Mouse (Mus musculus) liver, embryonic 14.5 days (tissue): ENCODE measurements around the gene Jun. TPM values are rescaled to one million over a fixed set of nuclear protein-coding genes. Genes with fewer than 3 reads are reported as not detected.

Experiments
- ATAC-seq: fragments of 200-750 bp; cut with Nextera tagmentation; 2 replicates; pipeline ENCODE4 v1.8.0; 2017; ENCODE audit warnings: moderate number of reproducible peaks, mild to moderate bottlenecking, moderate library complexity; ENCODE audit not compliant: insufficient read depth
- DNase-seq, 3 experiments: peaks; one replicate each; pipeline ENCODE4 v3.0.0-alpha.2; 2012 to 2013; ENCODE audit warnings: low read depth in 3 of 3, low spot score in 3 of 3
- H3K27ac ChIP-seq: fragments of 300-500 bp; sonication (generic); 2 replicates; pipeline ENCODE4 v1.5.1; 2014; ENCODE audit warnings: moderate library complexity, mild to moderate bottlenecking, control low read depth, inconsistent platforms
- H3K27me3 ChIP-seq: fragments of 300-500 bp; sonication (generic); 2 replicates; pipeline ENCODE4 v1.6.1; 2014; ENCODE audit warnings: mild to moderate bottlenecking, low read length, moderate library complexity; ENCODE audit not compliant: control insufficient read depth, insufficient read depth
- H3K36me3 ChIP-seq: fragments of 300-500 bp; sonication (generic); replicated peaks from 2 replicates; pipeline ENCODE4 v1.6.1; 2014; ENCODE audit warnings: low read depth; ENCODE audit not compliant: control insufficient read depth, insufficient read depth
- H3K4me1 ChIP-seq, 2 experiments: fragments of 200-500 bp in 1 of 2; fragments of 300-500 bp in 1 of 2; sonication (generic) in 1 of 2; replicated peaks; 2 replicates each; pipeline ENCODE4 v1.6.1; 2012 to 2014; ENCODE audit warnings: antibody characterized with exemption in 1 of 2, inconsistent platforms in 1 of 2, low read length in 1 of 2; ENCODE audit not compliant: control insufficient read depth in 2 of 2, insufficient read depth in 2 of 2
- H3K4me2 ChIP-seq: fragments of 300-500 bp; sonication (generic); 2 replicates; pipeline ENCODE4 v1.6.1; 2014; ENCODE audit warnings: low read depth, mild to moderate bottlenecking, control low read depth, moderate library complexity
- H3K4me3 ChIP-seq, 2 experiments: fragments of 200-500 bp in 1 of 2; fragments of 300-500 bp in 1 of 2; sonication (generic) in 1 of 2; 2 replicates each; pipeline ENCODE4 v1.5.1; 2012 to 2014; ENCODE audit warnings: low read depth in 2 of 2, low read length in 2 of 2, mild to moderate bottlenecking in 2 of 2, control low read depth in 1 of 2, inconsistent platforms in 1 of 2, moderate library complexity in 1 of 2; ENCODE audit not compliant: insufficient read depth in 1 of 2
- H3K9ac ChIP-seq: fragments of 300-500 bp; sonication (generic); replicated peaks from 2 replicates; pipeline ENCODE4 v1.6.1; 2014; ENCODE audit warnings: mild to moderate bottlenecking, control low read depth, moderate library complexity
- H3K9me3 ChIP-seq: fragments of 300-500 bp; sonication (generic); 2 replicates; pipeline ENCODE4 v1.6.1; 2016; ENCODE audit warnings: low read length, mixed read lengths; ENCODE audit not compliant: control insufficient read depth
- CTCF ChIP-seq: IDR thresholded peaks from 2 replicates; pipeline ENCODE4 v1.5.1; 2016; ENCODE audit warnings: antibody characterized with exemption, low read depth, control low read depth
- EP300 ChIP-seq: IDR thresholded peaks from 2 replicates; pipeline ENCODE4 v1.6.1; 2016; ENCODE audit warnings: antibody characterized with exemption, low read depth
- WGBS: fragments of 180-500 bp; shearing (Covaris S2); extraction: QIAGEN DNeasy Blood & Tissue Kit; methylation state at CpG from one replicate; pipeline ENCODE4 v1.1.7; 2014; ENCODE audit not compliant: insufficient replicate concordance; 5-methylcytosine and 5-hydroxymethylcytosine counted together
- polyA plus RNA-seq, 2 experiments: library from polyadenylated mRNA; depleted of rRNA in 1 of 2; stranded (reverse) in 1 of 2; unstranded in 1 of 2; fragments of >200 nt; fragmentation: Nextera tagmentation in 1 of 2; extraction: Ambion mirVana in 1 of 2; gene quantifications; 2 replicates each; pipeline versions ENCODE4 v1.2.1 to v1.2.3; 2012 to 2014

Jun gene
- polyA plus RNA-seq, 2 experiments, result 1.1 to 2.0 TPM

DNA sequence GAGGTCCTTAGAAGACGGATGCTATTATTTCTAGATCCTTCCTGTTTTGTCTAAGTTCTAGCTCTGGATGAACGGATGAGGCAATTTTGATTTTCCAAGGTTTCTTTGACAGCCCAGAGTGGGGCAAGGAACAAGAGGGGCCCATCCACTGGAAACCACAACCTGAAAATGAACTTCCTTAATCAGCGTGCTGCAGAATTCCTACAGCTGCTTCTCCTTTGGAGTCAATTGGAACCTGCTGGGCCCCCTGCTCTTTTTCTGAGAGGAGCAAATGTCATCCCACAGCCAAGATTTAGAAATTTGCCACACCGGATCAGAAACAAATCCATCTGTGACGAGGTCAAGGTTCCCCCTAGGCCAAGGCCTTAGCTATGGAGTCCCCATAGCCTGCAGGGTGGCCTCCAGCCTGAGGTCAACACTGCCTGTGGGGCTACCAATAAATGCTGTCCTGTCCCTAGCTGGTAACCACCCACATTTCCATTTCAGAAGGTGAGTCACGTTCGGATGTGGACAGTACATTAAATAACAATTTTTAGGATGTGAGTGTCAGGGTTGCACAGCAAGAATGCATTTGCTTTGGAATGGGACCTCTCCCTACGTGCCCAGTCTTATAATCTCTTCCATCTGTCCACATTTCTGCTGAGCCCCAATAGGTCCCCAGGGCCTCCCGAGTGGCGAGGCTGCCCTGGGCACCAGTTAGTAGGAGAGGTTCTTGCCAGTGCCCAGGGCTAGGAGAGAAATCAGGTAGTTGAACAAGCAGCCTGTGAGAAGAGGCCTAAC, 46.1 kb upstream of the Jun start:
- WGBS, result 48% methylated on average over 10 of the region's 10 CpGs
- no peaks in the 10 kb centered on the region for H3K36me3 ChIP-seq
- ATAC-seq (no peak), DNase-seq (no peak)
- no peak overlapping the region for H3K4me3 ChIP-seq
- H3K9ac ChIP-seq, result no peak overlapping the region
- H3K27ac ChIP-seq, result no peak overlapping the region
- no peak for TF ChIP-seq EP300
- no peak for TF ChIP-seq CTCF
- no peak overlapping the region for H3K4me2 ChIP-seq
- H3K27me3 ChIP-seq, result no peaks in the 10 kb centered on the region
- H3K9me3 ChIP-seq, result no peaks in the 10 kb centered on the region
- no peaks in the 10 kb centered on the region; a peak in 1 of 4 replicates for H3K4me1 ChIP-seq

DNA sequence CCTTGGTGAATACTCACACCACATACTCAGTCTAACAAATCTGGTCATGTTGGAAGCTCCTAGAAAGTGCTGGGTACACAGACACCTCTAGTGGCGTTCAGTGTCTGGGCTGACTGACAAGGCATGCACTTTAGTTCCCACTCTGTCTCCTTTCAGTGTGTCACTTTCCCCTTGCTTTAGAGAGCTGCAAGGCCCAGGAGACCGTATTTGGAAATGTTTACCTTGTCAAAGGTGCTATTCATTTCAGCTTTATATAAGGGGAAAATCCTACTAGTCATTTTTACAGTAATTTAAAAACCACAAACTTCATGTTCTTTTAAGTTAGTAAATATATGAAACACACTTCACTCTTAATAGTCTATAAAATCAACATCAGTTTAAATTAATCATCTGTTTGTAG, 44.7 kb upstream of the Jun start:
- WGBS, result 50% methylated on average over 2 of the region's 2 CpGs
- H3K27me3 ChIP-seq, result no peaks in the 10 kb centered on the region
- no peak overlapping the region for H3K4me3 ChIP-seq
- no peaks in the 10 kb centered on the region for H3K9me3 ChIP-seq
- TF ChIP-seq CTCF, result no peak
- no peak for TF ChIP-seq EP300
- H3K36me3 ChIP-seq, result no peaks in the 10 kb centered on the region
- H3K27ac ChIP-seq, result no peak overlapping the region
- H3K4me1 ChIP-seq, result no peaks in the 10 kb centered on the region; a peak in 1 of 4 replicates
- no peak overlapping the region for H3K9ac ChIP-seq
- ATAC-seq (no peak), DNase-seq (no peak)
- H3K4me2 ChIP-seq, result no peak overlapping the region

DNA sequence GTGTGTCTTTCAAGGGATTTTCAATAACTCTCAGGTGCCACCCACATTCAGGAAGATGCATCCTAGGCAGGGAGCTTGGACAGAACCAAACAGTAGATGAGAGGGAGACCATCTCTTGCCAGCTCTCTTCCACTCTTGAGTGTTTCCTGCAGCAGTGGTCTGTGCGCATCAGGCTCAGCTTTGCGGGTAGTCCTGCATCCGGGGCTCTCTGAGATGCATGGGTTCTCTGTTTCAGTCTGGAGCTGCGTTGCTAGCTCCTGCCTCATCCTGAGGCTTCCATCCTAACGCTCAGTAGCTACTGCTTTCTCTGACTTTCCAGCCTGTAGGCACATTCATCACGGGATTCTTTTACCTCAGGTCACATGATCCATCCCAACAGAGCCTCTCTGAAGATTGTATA, 43.9 kb upstream of the Jun start:
- Histone ChIP-seq H3K4me2 (no peak overlapping the region), H3K4me1 (no peaks in the 10 kb centered on the region; a peak in 1 of 4 replicates), H3K9ac (no peak overlapping the region), H3K4me3 (no peak overlapping the region), H3K9me3 (no peaks in the 10 kb centered on the region), H3K27ac (no peak overlapping the region), H3K36me3 (no peaks in the 10 kb centered on the region), H3K27me3 (no peaks in the 10 kb centered on the region)
- 67% methylated on average over 6 of the region's 6 CpGs for WGBS
- ATAC-seq (no peak), DNase-seq (no peak)
- TF ChIP-seq CTCF, result no peak
- TF ChIP-seq EP300, result no peak

DNA sequence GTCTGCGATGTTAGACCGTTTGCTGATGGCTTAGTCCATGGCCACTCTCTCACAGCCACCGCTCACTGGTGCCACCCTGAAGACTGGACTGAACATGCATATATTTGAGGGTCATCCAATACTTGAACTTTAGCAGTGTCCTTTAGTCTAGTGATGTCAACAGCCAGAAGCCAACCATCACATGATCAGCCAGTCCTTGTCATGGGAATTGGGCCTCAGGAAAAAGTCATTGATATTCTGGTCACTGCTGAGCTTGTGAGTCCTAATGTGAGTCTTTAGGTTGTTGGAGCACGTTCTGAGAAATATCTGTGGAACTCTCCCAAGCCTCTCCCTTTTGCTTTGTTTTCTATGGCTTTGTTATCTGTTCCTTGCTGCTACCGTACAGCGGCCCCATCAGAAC, 43.3 kb upstream of the Jun start:
- 76% methylated on average over 6 of the region's 6 CpGs for WGBS

DNA sequence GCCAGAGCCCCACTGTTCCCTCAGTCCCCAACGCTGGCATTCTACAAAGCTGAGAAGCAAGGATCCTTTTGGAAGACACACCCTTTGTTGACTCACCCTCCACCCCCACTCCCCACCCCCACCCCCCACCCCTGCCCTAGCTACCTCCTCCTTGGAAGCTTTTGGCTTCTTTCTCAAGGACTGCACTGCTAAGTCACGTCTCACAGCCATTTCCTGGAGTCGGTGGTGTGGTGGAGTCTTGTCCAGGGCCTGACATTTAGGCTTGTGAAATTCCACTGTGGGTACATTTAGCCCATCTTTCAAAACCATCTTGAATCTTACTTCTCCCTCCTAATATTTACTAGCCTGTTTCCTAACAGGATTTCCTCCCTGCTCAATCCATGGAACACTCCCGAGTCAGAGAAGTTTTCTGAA, 42.7 kb upstream of the Jun start:
- H3K4me2 ChIP-seq, result no peak overlapping the region
- no peaks in the 10 kb centered on the region; a peak in 1 of 4 replicates for H3K4me1 ChIP-seq
- no peaks in the 10 kb centered on the region for H3K36me3 ChIP-seq
- no peak overlapping the region for H3K4me3 ChIP-seq
- no peaks in the 10 kb centered on the region for H3K27me3 ChIP-seq
- TF ChIP-seq EP300, result no peak
- TF ChIP-seq CTCF, result no peak
- DNase-seq (no peak), ATAC-seq (no peak)
- no peak overlapping the region for H3K27ac ChIP-seq
- WGBS, result 25% methylated on average over 4 of the region's 4 CpGs
- no peaks in the 10 kb centered on the region for H3K9me3 ChIP-seq
- H3K9ac ChIP-seq, result no peak overlapping the region

More for the DNA sequence above, 43.3 kb upstream of the Jun start:
- Histone ChIP-seq H3K9ac (no peak overlapping the region), H3K4me2 (no peak overlapping the region), H3K27me3 (no peaks in the 10 kb centered on the region), H3K4me1 (no peaks in the 10 kb centered on the region; a peak in 1 of 4 replicates), H3K36me3 (no peaks in the 10 kb centered on the region), H3K27ac (no peak overlapping the region), H3K9me3 (no peaks in the 10 kb centered on the region), H3K4me3 (no peak overlapping the region)
- no peak for ATAC-seq
- no peak for DNase-seq
- TF ChIP-seq CTCF (no peak), EP300 (no peak)
